In genomic region chr16:50311588-50311987, GRCm38 (mm10) we compare ENCODE assay signal across 19 mouse cellular contexts.
"Had no signal": no experiment of that assay in that cellular context is flagged by ENCODE, and none has a peak within 500 bp of the region (broad histone marks: within the 10 kb centered on the region; RNA-seq: fewer than 3 reads in every experiment).

No protein-coding gene starts in this region.

- DNase-seq: kidney, postnatal 36 days; layer of hippocampus, postnatal 36 days; left cerebral cortex, postnatal 4 days; liver; lung, adult 18-20 months; lung, postnatal 10 days; lung, postnatal 36 days; midbrain, embryonic 14.5 days; thymus, adult 2 months; thymus, postnatal 14 days; thymus, postnatal 4 days had no signal

- H3K36me3 ChIP-seq: limb, embryonic 13.5 days; liver, embryonic 12.5 days; liver, embryonic 15.5 days; lung, embryonic 15.5 days; midbrain, embryonic 10.5 days had no signal

- H3K9ac ChIP-seq: limb, embryonic 13.5 days; liver, embryonic 12.5 days; liver, embryonic 15.5 days; lung, embryonic 15.5 days had no signal

- H3K27me3 ChIP-seq: limb, embryonic 13.5 days; liver, embryonic 12.5 days; liver, embryonic 15.5 days; lung, embryonic 15.5 days; megakaryocyte, embryonic 14.5 days had no signal

- H3K9me3 ChIP-seq: limb, embryonic 13.5 days; liver, embryonic 12.5 days; liver, embryonic 15.5 days; lung, embryonic 15.5 days; megakaryocyte, embryonic 14.5 days; midbrain, embryonic 10.5 days had no signal

- H3K4me2 ChIP-seq: limb, embryonic 13.5 days; liver, embryonic 12.5 days; liver, embryonic 15.5 days; lung, embryonic 15.5 days had no signal

- ATAC-seq: liver, embryonic 12.5 days had no signal

- H3K4me1 ChIP-seq: limb, embryonic 13.5 days; liver, embryonic 15.5 days; midbrain, embryonic 10.5 days had no signal

- H3K27ac ChIP-seq: kidney, postnatal 0 days; left cerebral cortex, adult 2 months; limb, embryonic 13.5 days; liver, embryonic 12.5 days; liver, embryonic 15.5 days; lung, embryonic 15.5 days; midbrain, embryonic 10.5 days had no signal

- H3K4me3 ChIP-seq: left cerebral cortex, adult 2 months; limb, embryonic 13.5 days; liver, embryonic 12.5 days; liver, embryonic 15.5 days; lung, embryonic 15.5 days; megakaryocyte, embryonic 14.5 days; midbrain, embryonic 10.5 days had no signal
